Mouse (Mus musculus) granulocyte monocyte progenitor cell, adult 5-6 weeks (primary cell): Measurements from ENCODE around the gene Rpain. TPM values are rescaled to one million over a fixed set of nuclear protein-coding genes. Genes with fewer than 3 reads are reported as not detected.
A peak's percentile ranks its signal among the peaks of the same experiment; 100 is the strongest.

Experiments
- ATAC-seq: replicated peaks from 2 replicates; pipeline ENCODE4 v1.8.0; 2016; ENCODE audit warnings: mild to moderate bottlenecking, moderate TSS enrichment, inconsistent platforms; ENCODE audit not compliant: poor library complexity, severe bottlenecking
- total RNA-seq, 2 experiments: library from RNA; stranded (forward) in 1 of 2; stranded (reverse) in 1 of 2; fragments of 200-712, 200-1000 nt in 1 of 2; fragments of >200 nt in 1 of 2; fragmentation: Nextera tagmentation in 1 of 2; gene quantifications; 2 replicates each; pipeline ENCODE4 v1.2.3; 2014 to 2017

Rpain gene
- total RNA-seq, 2 experiments from 2014 or later, result 42.4 to 55.4 TPM

DNA sequence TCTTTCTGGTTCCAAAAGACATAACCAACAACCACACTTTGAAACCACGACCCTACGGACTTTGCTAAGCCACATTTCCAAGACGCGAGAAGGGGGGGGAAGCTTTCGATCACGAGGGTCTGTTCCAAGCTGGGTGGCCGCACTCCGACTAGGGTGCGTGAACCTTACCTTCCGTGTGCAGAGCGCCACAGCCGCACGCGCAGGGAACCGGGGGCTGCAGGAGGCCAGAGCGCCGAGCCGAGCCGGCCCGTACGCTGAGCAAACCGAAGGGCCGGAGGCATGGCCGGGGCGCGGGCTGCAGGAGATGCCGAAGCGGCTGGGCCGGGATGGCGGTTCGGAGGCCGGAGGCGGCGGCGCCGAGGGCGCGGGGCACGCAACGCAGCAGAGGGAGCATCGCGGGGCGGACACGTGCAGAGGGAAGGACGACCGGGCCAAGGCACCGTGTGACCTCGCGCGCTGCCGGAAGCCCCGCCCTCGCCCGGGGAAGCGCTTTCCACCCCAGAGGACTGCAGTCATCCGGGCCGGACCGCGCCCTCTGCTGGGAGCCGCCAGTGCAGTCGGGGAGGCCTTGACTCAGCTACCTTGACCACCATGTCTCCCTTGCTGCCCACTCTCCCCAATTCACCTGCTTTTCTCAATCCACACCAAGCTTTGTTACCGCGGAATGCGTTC lies 12.7 kb downstream of the Rpain start, which contains the start of gene C1qbp:
Gene C1qbp, minus strand, starts transcription at position 470 of the 672 bp plus-strand sequence.
- ATAC-seq, result peak; percentile 97

DNA sequence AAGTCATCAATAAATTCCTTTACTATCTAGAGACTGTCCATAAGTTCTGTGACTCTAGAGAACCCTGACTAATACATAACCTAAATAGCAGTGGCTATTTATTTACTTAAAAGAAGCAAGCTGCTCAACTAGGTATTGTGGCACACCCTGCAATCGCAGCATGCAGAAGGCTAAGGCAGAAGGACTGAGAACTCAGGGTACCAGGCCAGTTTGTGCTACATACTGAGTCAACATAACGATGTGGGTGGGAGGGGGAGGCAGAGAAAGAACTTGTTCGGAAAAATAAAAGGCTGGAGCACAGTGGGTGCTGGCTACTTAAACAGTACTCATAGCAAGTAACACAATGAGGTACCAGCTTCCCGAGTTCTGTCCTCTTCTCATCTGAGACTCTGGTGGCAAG lies 31.2 kb downstream of the Rpain start:
- no peak for ATAC-seq

DNA sequence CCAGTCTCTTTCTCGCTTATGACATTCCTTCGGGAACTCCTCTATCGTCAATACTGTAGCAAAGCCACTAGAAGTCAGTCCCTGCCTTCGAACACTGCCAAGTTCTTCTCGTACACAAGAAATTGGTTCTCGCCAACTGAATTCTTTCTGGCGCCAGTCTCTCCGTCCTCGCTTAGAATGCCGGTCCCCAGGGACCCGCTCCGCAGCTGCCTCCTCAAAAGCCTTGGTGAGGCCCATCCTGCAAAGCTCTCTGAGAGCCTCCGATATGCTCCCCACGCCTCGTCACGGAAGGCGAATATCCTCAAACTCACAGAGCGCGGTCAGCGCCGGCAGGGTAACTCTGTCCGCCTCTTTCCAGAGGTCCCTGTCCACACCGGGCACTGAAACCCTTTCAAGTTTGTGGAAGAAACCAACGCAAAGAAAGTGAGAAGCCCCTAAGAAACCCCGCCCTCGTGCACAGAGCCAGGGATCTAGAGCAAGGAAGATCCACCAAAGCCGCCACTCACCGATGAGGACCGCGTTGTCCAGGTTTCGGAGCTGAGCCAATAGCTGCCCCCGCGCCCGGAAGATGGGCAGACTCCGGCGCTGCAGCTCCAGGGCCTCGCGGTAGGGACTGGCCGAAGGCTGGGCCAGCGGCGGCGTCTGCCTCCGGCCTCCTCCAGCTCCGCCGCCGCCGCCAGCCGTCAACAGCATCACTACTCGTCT lies 33.8 kb downstream of the Rpain start:
- ATAC-seq, result peak; percentile 65

DNA sequence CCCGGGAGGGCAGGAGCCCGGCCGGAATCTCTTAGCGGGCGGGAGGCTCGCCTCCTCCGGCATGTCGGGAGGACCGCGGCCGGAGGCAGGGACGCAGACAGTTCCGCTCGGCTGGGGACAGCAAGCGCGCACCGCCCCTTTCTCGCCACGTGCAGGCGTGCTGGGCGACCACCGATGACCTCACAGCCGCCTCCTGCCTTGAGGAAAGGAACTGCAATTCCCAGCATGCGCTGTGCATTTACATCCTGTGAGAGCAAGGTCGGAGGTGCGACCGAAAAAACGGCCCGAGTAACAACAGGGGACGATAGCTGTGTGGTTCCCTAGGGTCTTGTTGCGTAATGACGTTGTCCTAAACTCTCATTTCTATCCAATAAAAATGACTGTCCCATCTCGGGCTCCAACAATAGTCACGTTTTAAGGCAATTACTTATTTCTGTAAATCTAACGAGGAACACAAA lies 34.3 kb downstream of the Rpain start, which contains the start of gene Dhx33:
Gene Dhx33, minus strand, starts transcription at position 122 of the 458 bp plus-strand sequence.
- peak; percentile 97 for ATAC-seq

DNA sequence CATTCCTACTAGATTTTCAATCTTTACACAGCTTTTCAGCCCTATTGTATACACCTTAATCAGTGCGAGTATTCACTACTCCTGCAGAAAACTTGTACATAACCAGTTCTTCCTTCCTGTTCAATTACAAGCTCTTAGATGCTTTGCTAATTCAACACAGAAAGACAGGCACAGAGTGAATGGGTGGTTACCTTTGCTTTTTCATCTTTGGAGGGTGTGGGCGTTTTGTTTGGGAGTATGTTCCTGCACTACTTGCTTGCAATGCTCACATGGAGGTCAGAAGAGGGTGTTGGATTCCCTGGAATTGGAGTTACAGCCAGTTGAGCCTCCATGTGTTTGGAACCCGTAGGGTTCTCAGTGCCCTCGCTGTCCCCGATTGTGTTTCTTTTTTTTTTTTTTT lies 35.0 kb downstream of the Rpain start:
- no peak for ATAC-seq

DNA sequence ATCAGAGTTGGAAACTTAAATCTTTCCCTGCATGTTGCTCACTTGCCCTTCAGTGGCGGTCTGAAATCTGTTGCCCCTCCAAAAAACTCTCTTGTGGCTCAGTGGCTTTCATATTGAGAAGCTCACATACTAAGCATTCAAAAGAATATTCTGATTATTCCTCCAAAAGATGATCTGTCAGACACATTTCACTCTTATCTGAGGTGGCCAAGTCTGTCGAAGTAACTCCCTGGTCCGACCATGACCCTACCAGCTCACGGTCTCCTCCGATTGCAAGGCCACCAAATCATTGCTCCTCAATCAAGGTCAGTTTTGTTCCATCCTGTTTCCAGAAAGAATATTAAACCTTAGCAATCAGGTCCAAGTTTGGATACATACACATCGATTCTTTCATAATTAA lies 37.0 kb downstream of the Rpain start:
- no peak for ATAC-seq

DNA sequence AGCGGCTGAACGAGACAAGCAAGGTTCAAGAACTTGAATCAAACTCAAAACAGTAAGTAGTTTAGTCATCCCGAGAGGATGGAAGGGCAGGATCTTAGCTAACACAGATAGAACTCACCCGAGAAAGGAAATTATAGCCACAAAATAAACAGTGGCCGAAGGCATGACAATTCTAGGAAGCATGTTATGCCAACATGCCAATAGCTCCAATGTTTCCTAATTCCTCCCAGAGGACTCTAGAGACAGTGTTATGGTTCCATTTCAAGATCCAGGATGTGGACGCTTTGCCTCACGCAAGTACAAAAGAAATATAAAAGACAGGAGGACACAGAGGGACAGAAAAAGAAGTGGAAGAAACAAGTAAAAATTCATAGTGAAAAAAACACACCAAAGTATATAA lies 37.8 kb downstream of the Rpain start:
- no peak for ATAC-seq

DNA sequence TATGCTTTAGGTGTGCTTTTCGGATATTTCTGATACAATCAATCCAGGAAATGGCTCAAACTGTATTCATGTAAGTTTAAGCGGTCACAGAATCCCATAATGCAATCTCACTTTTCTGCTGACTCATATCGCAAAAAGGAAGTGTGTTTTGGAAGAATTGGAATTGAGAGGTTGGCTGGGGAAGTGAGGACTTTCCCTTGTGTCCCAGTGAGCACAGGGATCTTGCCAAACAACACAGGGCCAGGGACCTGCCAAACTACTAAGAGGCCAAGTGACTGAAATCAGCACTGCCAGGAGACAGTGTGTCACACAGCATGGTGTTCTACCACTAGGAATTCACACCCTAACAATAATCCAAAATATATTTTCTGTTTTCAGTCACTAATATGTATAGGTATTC lies 38.3 kb downstream of the Rpain start:
- ATAC-seq, result peak; percentile 33

DNA sequence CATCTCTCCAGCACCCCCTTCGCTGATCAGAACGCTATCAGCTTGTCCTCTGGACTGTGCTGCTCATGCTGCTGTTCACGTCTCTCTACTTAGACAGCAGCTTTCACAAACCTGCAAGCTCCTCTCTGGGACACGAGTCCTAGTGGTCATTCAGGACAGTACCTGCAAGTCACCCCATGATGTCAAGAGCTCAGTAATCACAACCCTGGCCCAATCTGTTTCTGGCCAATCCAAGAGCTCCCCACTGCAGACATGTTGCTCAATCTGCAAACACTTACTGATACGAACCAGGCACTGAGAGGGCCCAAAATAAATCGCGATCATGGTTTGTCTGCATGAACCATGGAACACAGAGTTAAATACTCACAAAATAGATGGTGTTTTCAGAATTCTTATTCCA lies 42.7 kb downstream of the Rpain start:
- ATAC-seq, result no peak

DNA sequence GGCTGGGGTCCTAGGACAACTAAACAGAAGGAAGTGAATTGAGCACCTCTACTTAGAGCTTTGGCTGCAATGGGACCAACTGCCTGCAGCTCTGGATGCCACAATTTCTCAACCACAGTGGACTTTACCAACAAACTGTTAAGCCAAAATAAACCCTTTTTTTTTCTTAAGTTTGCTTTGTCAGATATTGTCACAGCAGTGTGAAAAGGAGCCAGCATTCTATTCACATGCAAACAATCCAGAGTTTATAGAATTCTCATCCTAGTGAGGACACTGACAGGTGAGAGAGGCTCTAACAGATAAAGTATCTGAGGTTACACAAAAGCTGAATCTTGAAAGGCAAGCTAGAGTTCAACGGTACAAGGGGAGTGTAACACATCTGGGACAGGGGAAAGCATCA lies 47.0 kb downstream of the Rpain start:
- no peak for ATAC-seq

DNA sequence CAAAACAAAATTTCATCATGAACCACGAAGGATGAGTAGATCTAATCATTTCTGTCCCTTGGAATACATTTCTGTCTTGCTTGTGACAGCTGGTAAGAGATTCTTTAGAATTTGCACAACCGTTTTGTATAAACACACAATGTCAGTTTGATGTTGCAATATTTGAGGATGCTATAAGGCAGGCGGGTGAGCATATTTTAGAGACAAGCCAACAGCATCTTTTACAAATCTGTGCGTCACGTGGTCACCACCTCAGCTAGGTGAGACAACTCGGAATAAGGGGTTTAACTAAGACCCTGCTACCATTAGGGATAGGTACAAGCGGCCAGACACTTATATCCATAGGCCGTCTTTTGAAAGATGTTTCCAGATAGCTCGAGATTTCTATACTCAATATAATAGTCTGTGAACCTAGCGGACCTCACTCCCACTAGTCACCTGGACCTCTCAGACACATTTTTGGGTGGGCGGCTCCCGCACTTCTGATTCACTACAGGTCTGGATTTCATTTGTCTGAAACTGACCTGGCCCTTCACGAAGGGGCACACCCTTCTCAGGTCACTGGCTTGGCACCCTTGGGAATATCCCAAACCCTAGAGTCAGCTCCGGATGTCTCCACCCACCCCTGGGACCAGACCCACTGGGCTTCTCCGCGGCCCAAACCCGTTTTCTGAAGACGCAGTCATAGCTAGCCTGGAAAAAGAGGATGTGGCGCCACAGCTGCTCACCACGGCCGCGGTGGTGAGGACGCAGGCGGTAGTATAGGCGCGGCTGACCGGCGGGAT lies 48.6 kb downstream of the Rpain start:
- no peak for ATAC-seq

DNA sequence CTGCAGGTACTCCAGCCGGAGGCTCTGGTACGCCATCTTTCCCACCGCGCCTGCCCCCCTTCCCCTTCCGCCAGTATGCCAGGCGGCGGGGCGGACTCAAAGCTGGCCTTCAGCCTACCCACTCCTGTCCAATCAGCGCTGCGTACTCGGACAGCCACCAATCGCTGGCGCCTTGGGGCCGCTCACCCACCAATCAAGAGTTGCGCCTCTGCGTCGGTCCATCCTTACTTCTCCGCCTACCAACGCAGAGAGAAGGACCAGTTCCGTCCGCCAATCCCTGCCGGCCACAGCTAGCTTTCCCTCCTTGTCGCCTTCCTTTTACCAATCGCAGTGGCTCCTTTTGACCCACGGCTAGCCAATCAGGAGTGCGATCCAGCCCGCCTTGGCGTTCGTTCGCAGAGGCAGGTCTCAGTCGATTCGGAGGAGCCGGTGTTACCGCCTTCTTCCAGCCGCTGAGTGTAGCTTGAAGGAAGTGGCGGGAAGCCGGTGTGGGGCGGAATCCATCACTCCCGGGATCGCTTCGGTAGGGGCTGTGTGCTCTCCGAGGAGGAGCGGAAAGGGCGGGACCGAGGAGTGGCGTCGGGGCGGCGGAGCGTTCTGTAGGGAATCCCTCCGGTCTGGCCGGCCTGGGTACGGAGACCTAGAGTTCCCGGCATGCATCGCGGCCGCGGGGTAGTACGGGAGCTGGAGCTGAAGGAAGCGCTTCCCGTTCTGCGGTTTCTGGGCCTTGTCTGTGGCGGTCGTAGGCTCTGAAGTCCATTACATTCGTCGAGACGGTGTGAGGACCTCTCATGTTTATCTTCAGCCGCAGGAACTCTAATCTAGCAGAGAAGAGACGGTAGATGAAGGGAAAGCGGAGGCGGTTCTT lies 49.4 kb downstream of the Rpain start, which contains the start of the genes Mis12 and Derl2:
Gene Mis12, plus strand, starts transcription at position 411 of the 868 bp plus-strand sequence.
Gene Derl2, minus strand, starts transcription at position 641 of the 868 bp plus-strand sequence.
- peak; percentile 90 for ATAC-seq

Other genes starting within 250 kb of the Rpain start
- 0.45 and 2.1 TPM in 2 replicates for gene Zfp3, start 206.0 kb upstream of the Rpain start, total RNA-seq (2014; fragmentation: Nextera tagmentation)
- 0.26 and 1.0 TPM in 2 replicates for gene Zfp3, start 206.0 kb upstream of the Rpain start, total RNA-seq (2017)
- not detected in 2 replicates for gene Scimp, start 157.6 kb upstream of the Rpain start, total RNA-seq (2014; fragmentation: Nextera tagmentation)
- gene Scimp, start 157.6 kb upstream of the Rpain start, total RNA-seq (2017), result not detected in 2 replicates
- gene Rabep1, start 125.4 kb upstream of the Rpain start, total RNA-seq (2014; fragmentation: Nextera tagmentation), result 20.4 and 22.5 TPM in 2 replicates
- gene Rabep1, start 125.4 kb upstream of the Rpain start, total RNA-seq (2017), result 32.1 and 36.9 TPM in 2 replicates
- gene Nup88, start 240 bp upstream of the Rpain start, total RNA-seq (2014; fragmentation: Nextera tagmentation), result 102 and 108 TPM in 2 replicates
- 155 and 164 TPM in 2 replicates for gene Nup88, start 240 bp upstream of the Rpain start, total RNA-seq (2017)
- gene C1qbp, start 12.8 kb downstream of the Rpain start, total RNA-seq (2014; fragmentation: Nextera tagmentation), result 425 and 440 TPM in 2 replicates
- 107 and 155 TPM in 2 replicates for gene C1qbp, start 12.8 kb downstream of the Rpain start, total RNA-seq (2017)
- gene Dhx33, start 34.2 kb downstream of the Rpain start, total RNA-seq (2014; fragmentation: Nextera tagmentation), result 32.3 and 34.3 TPM in 2 replicates
- gene Dhx33, start 34.2 kb downstream of the Rpain start, total RNA-seq (2017), result 36.6 and 42.6 TPM in 2 replicates
- 34.3 and 37.5 TPM in 2 replicates for gene Mis12, start 49.4 kb downstream of the Rpain start, total RNA-seq (2014; fragmentation: Nextera tagmentation)
- 30.1 and 34.5 TPM in 2 replicates for gene Mis12, start 49.4 kb downstream of the Rpain start, total RNA-seq (2017)
- gene Derl2, start 49.6 kb downstream of the Rpain start, total RNA-seq (2014; fragmentation: Nextera tagmentation), result 24.5 and 34.0 TPM in 2 replicates
- gene Derl2, start 49.6 kb downstream of the Rpain start, total RNA-seq (2017), result 48.3 and 48.8 TPM in 2 replicates
- gene 6330403K07Rik, start 63.3 kb downstream of the Rpain start, total RNA-seq (2014; fragmentation: Nextera tagmentation), result not detected in 2 replicates
- gene 6330403K07Rik, start 63.3 kb downstream of the Rpain start, total RNA-seq (2017), result not detected in 2 replicates
- gene Nlrp1a, start 174.5 kb downstream of the Rpain start, total RNA-seq (2014; fragmentation: Nextera tagmentation), result 6.4 and 7.2 TPM in 2 replicates
- gene Nlrp1a, start 174.5 kb downstream of the Rpain start, total RNA-seq (2017), result 12.4 and 13.6 TPM in 2 replicates